Mouse (Mus musculus) cerebellum, adult 2 months (tissue): ENCODE measurements around the gene D10Jhu81e. TPM values are rescaled to one million over a fixed set of nuclear protein-coding genes. Genes with fewer than 3 reads are reported as not detected.
"Not testable (repeated sequence)": the region's sequence is repeated elsewhere in the genome, so short reads cannot be mapped to it uniquely, and the experiment has no call there.

Source experiments
- DNase-seq, 2 experiments: peaks; one replicate each; pipeline ENCODE4 v3.0.0; 2021
- H3K27ac ChIP-seq: fragments of 200-500 bp; 2 replicates; pipeline ENCODE4 v1.5.1; 2012; ENCODE audit warnings: low read length, control low read depth, inconsistent platforms; ENCODE audit not compliant: insufficient read depth
- H3K27me3 ChIP-seq: fragments of 200-500 bp; 2 replicates; pipeline ENCODE4 v1.6.1; 2012; ENCODE audit warnings: inconsistent platforms, mild to moderate bottlenecking, low read length, moderate library complexity; ENCODE audit not compliant: control insufficient read depth, insufficient read depth
- H3K4me1 ChIP-seq: fragments of 200-500 bp; 2 replicates; pipeline ENCODE4 v1.6.1; 2011; ENCODE audit warnings: low read length; ENCODE audit not compliant: control insufficient read depth, insufficient read depth
- H3K4me3 ChIP-seq: fragments of 200-500 bp; replicated peaks from 2 replicates; pipeline ENCODE3; 2011; ENCODE audit warnings: mild to moderate bottlenecking, low read depth, low read length, control low read depth; ENCODE audit not compliant: insufficient read depth
- CTCF ChIP-seq: fragments of 200-500 bp; IDR thresholded peaks from 2 replicates; pipeline ENCODE4 v1.5.1; 2011; ENCODE audit warnings: low read depth, mild to moderate bottlenecking, control low read depth, low read length, moderate library complexity, borderline replicate concordance; ENCODE audit not compliant: insufficient read depth
- POLR2A ChIP-seq: fragments of 200-500 bp; IDR thresholded peaks from 2 replicates; pipeline ENCODE4 v1.6.1; 2011; ENCODE audit warnings: low read length, control low read depth, borderline replicate concordance; ENCODE audit not compliant: insufficient read depth
- WGBS: fragments of 180-500 bp; shearing (Covaris S2); methylation state at CpG from one replicate; pipeline ENCODE4 v1.1.7; 2018; 5-methylcytosine and 5-hydroxymethylcytosine counted together
- polyA plus RNA-seq: library from polyadenylated mRNA; depleted of rRNA; stranded (reverse); fragments of >200 nt; gene quantifications from 2 replicates; pipeline ENCODE4 v1.2.3, GENCODE M21; 2012; rRNA removed

Gene D10Jhu81e
- polyA plus RNA-seq, 1 experiment, result 172 TPM

GRCm38 (mm10) chr10:78126311-78126710, 43.3 kb downstream of the D10Jhu81e start:
- 93% methylated on average over 5 of the region's 5 CpGs for WGBS
- peaks cover 7% of the 10 kb centered on the region for H3K4me1 ChIP-seq
- no peak for TF ChIP-seq POLR2A
- TF ChIP-seq CTCF, result no peak
- no peak overlapping the region for H3K27ac ChIP-seq
- H3K27me3 ChIP-seq, result no peaks in the 10 kb centered on the region
- no peak for DNase-seq
- no peak overlapping the region for H3K4me3 ChIP-seq

GRCm38 (mm10) chr10:78125061-78125460, 44.5 kb downstream of the D10Jhu81e start:
- not testable (repeated sequence) for DNase-seq, H3K4me1 ChIP-seq, H3K27me3 ChIP-seq, H3K4me3 ChIP-seq, H3K27ac ChIP-seq
- 93% methylated on average over 8 of the region's 8 CpGs for WGBS

- 13% methylated on average over 6 of the region's 6 CpGs for whole genome bisulfite sequencing
- H3K27ac ChIP-seq, H3K27me3 ChIP-seq, H3K4me3 ChIP-seq, H3K4me1 ChIP-seq, DNase-seq: not testable (repeated sequence)
Measured at GRCm38 (mm10) chr10:78124137-78124536, 45.4 kb downstream of the D10Jhu81e start.

- whole genome bisulfite sequencing, result 88% methylated on average over 4 of the region's 4 CpGs
- TF ChIP-seq POLR2A (no peak), CTCF (no peak)
- Histone ChIP-seq H3K4me1 (no peaks in the 10 kb centered on the region), H3K27me3 (no peaks in the 10 kb centered on the region; the same call in 1 of the 2 replicates), H3K27ac (no peak overlapping the region), H3K4me3 (no peak overlapping the region)
- no peak for DNase-seq
Measured at GRCm38 (mm10) chr10:78119422-78119821, 50.2 kb downstream of the D10Jhu81e start.

GRCm38 (mm10) chr10:78115153-78115552, 54.4 kb downstream of the D10Jhu81e start:
- Histone ChIP-seq H3K4me1 (no peaks in the 10 kb centered on the region), H3K27me3 (no peaks in the 10 kb centered on the region; the same call in 1 of the 2 replicates), H3K4me3 (no peak overlapping the region), H3K27ac (no peak overlapping the region)
- WGBS, result 80% methylated on average over 2 of the region's 2 CpGs
- no peak for DNase-seq
- TF ChIP-seq POLR2A (no peak), CTCF (no peak)

- Histone ChIP-seq H3K27ac (no peak overlapping the region), H3K4me3 (no peak overlapping the region), H3K4me1 (no peaks in the 10 kb centered on the region), H3K27me3 (no peaks in the 10 kb centered on the region)
- 51% methylated on average over 4 of the region's 4 CpGs for WGBS
- no peak for DNase-seq
- TF ChIP-seq CTCF (no peak), POLR2A (no peak)
Measured at GRCm38 (mm10) chr10:78114521-78115092, 55.0 kb downstream of the D10Jhu81e start.

Other genes starting within 250 kb of the D10Jhu81e start
- gene Trpm2, start 199.2 kb downstream of the D10Jhu81e start, polyA plus RNA-seq, result 29.8 and 32.5 TPM in 2 replicates
- 69.3 and 74.5 TPM in 2 replicates for gene 1810043G02Rik, start 191.3 kb downstream of the D10Jhu81e start, polyA plus RNA-seq
- 98.6 and 108 TPM in 2 replicates for gene Pfkl, start 159.7 kb downstream of the D10Jhu81e start, polyA plus RNA-seq
- 0.46 and 1.8 TPM in 2 replicates for gene Dnmt3l, start 127.8 kb downstream of the D10Jhu81e start, polyA plus RNA-seq
- 0.08 and 0.16 TPM in 2 replicates for gene Aire, start 126.2 kb downstream of the D10Jhu81e start, polyA plus RNA-seq
- gene Icosl, start 100.5 kb downstream of the D10Jhu81e start, polyA plus RNA-seq, result 5.5 and 8.2 TPM in 2 replicates
- 17.2 and 17.8 TPM in 2 replicates for gene Pwp2, start 15.4 kb upstream of the D10Jhu81e start, polyA plus RNA-seq
- gene Trappc10, start 74.9 kb upstream of the D10Jhu81e start, polyA plus RNA-seq, result 74.3 and 75.0 TPM in 2 replicates
- 246 and 256 TPM in 2 replicates for gene Agpat3, start 182.7 kb upstream of the D10Jhu81e start, polyA plus RNA-seq
- 596 and 620 TPM in 2 replicates for gene Rrp1, start 243.3 kb upstream of the D10Jhu81e start, polyA plus RNA-seq